Mouse (Mus musculus): ENCODE measurements around the gene Hbb-bt. TPM values are rescaled to one million over a fixed set of nuclear protein-coding genes. Genes with fewer than 3 reads are reported as not detected.
A peak's percentile ranks its signal among the peaks of the same experiment; 100 is the strongest.

Gene Hbb-bt
- polyA plus RNA-seq (2015; fragmentation: Nextera tagmentation; extraction: Ambion mirVana): 137 and 177 TPM in 2 replicates

GRCm38 (mm10) chr7:103813766-103814165, at the start of gene Hbb-bt:
Hbb-bt (minus strand) TSS chr7:103813996.
- no peak within 1 kb of the TSS for H3K4me3 ChIP-seq (ENCODE audit: low read depth, low read length)
- TF ChIP-seq EP300 (optimal IDR thresholded peaks at IDR 0.05) (no peak), CTCF (IDR thresholded peaks at IDR 0.05; ENCODE audit: low read depth) (no peak)
- no peak for ATAC-seq (ENCODE audit: low FRiP score, low TSS enrichment)

GRCm38 (mm10) chr7:103861531-103861930, 47.7 kb upstream of the Hbb-bt start:
- no peak for TF ChIP-seq EP300 (optimal IDR thresholded peaks at IDR 0.05)
- TF ChIP-seq CTCF (IDR thresholded peaks at IDR 0.05; ENCODE audit: low read depth): no peak
- H3K4me1 ChIP-seq (replicated peaks; ENCODE audit: control insufficient read depth, insufficient read depth): no peaks in the 10 kb centered on the region
- H3K4me2 ChIP-seq (replicated peaks; ENCODE audit: low read depth): no peak overlapping the region
- no peak for DNase-seq (ENCODE audit: low spot score)
- H3K9me3 ChIP-seq (ENCODE audit: control insufficient read depth, low read length): no peaks in the 10 kb centered on the region
- H3K36me3 ChIP-seq (ENCODE audit: control insufficient read depth, insufficient read depth, low read length): no peaks in the 10 kb centered on the region
- no peak overlapping the region for H3K9ac ChIP-seq (ENCODE audit: low read length)
- H3K4me3 ChIP-seq (ENCODE audit: low read depth, low read length): no peak overlapping the region
- no peak for ATAC-seq (ENCODE audit: low FRiP score, low TSS enrichment)
- WGBS: 71% methylated on average over 3 of the region's 3 CpGs
- no peaks in the 10 kb centered on the region for H3K27me3 ChIP-seq (ENCODE audit: control insufficient read depth, insufficient read depth, low read length)
- H3K27ac ChIP-seq (replicated peaks): no peak overlapping the region

More at GRCm38 (mm10) chr7:103813766-103814165, at the start of gene Hbb-bt:
- Histone ChIP-seq H3K27me3 (ENCODE audit: control insufficient read depth, insufficient read depth, low read length) (no peaks in the 10 kb centered on the region), H3K27ac (replicated peaks) (no peak within 1 kb of the TSS), H3K4me1 (replicated peaks; ENCODE audit: control insufficient read depth, insufficient read depth) (no peaks in the 10 kb centered on the region), H3K9me3 (ENCODE audit: control insufficient read depth, low read length) (no peaks in the 10 kb centered on the region), H3K4me2 (replicated peaks; ENCODE audit: low read depth) (no peak within 1 kb of the TSS), H3K36me3 (ENCODE audit: control insufficient read depth, insufficient read depth, low read length) (no peaks in the 10 kb centered on the region), H3K9ac (ENCODE audit: low read length) (no peak within 1 kb of the TSS)
- WGBS: 88% methylated on average over 3 of the region's 3 CpGs
- no peak for DNase-seq (ENCODE audit: low spot score)

- Histone ChIP-seq H3K27me3 (ENCODE audit: control insufficient read depth, insufficient read depth, low read length) (no peaks in the 10 kb centered on the region), H3K36me3 (ENCODE audit: control insufficient read depth, insufficient read depth, low read length) (no peaks in the 10 kb centered on the region), H3K4me2 (replicated peaks; ENCODE audit: low read depth) (no peak overlapping the region), H3K4me3 (ENCODE audit: low read depth, low read length) (no peak overlapping the region), H3K9ac (ENCODE audit: low read length) (no peak overlapping the region), H3K9me3 (ENCODE audit: control insufficient read depth, low read length) (no peaks in the 10 kb centered on the region), H3K4me1 (replicated peaks; ENCODE audit: control insufficient read depth, insufficient read depth) (no peaks in the 10 kb centered on the region), H3K27ac (replicated peaks) (no peak overlapping the region)
- ATAC-seq (ENCODE audit: low FRiP score, low TSS enrichment) (peak; percentile 91), DNase-seq (ENCODE audit: low spot score) (peak; percentile 59)
- WGBS: 32% methylated on average over 1 of the region's 1 CpGs
- TF ChIP-seq CTCF (IDR thresholded peaks at IDR 0.05; ENCODE audit: low read depth) (no peak), EP300 (optimal IDR thresholded peaks at IDR 0.05) (no peak)
These were observed 47.1 kb upstream of the Hbb-bt start for GRCm38 (mm10) chr7:103860855-103861254.

- Histone ChIP-seq H3K36me3 (ENCODE audit: control insufficient read depth, insufficient read depth, low read length) (no peaks in the 10 kb centered on the region), H3K9ac (ENCODE audit: low read length) (no peak overlapping the region), H3K27me3 (ENCODE audit: control insufficient read depth, insufficient read depth, low read length) (no peaks in the 10 kb centered on the region), H3K4me2 (replicated peaks; ENCODE audit: low read depth) (no peak overlapping the region), H3K9me3 (ENCODE audit: control insufficient read depth, low read length) (no peaks in the 10 kb centered on the region), H3K27ac (replicated peaks) (no peak overlapping the region), H3K4me3 (ENCODE audit: low read depth, low read length) (no peak overlapping the region), H3K4me1 (replicated peaks; ENCODE audit: control insufficient read depth, insufficient read depth) (no peaks in the 10 kb centered on the region)
- no peak for TF ChIP-seq CTCF (IDR thresholded peaks at IDR 0.05; ENCODE audit: low read depth)
- no peak for TF ChIP-seq EP300 (optimal IDR thresholded peaks at IDR 0.05)
- no peak for ATAC-seq (ENCODE audit: low FRiP score, low TSS enrichment)
- DNase-seq (ENCODE audit: low spot score): no peak
- 42% methylated on average over 2 of the region's 2 CpGs for WGBS
These were observed 45.3 kb upstream of the Hbb-bt start for GRCm38 (mm10) chr7:103859076-103859475.

GRCm38 (mm10) chr7:103854669-103855068, 40.9 kb upstream of the Hbb-bt start:
- ATAC-seq (ENCODE audit: low FRiP score, low TSS enrichment) (no peak), DNase-seq (ENCODE audit: low spot score) (no peak)
- Histone ChIP-seq H3K9me3 (ENCODE audit: control insufficient read depth, low read length) (no peaks in the 10 kb centered on the region), H3K4me2 (replicated peaks; ENCODE audit: low read depth) (no peak overlapping the region), H3K4me1 (replicated peaks; ENCODE audit: control insufficient read depth, insufficient read depth) (no peaks in the 10 kb centered on the region), H3K4me3 (ENCODE audit: low read depth, low read length) (no peak overlapping the region), H3K27me3 (ENCODE audit: control insufficient read depth, insufficient read depth, low read length) (no peaks in the 10 kb centered on the region), H3K9ac (ENCODE audit: low read length) (no peak overlapping the region), H3K27ac (replicated peaks) (no peak overlapping the region), H3K36me3 (ENCODE audit: control insufficient read depth, insufficient read depth, low read length) (no peaks in the 10 kb centered on the region)
- TF ChIP-seq CTCF (IDR thresholded peaks at IDR 0.05; ENCODE audit: low read depth): no peak
- TF ChIP-seq EP300 (optimal IDR thresholded peaks at IDR 0.05): no peak
- WGBS: 45% methylated on average over 1 of the region's 1 CpGs

- Histone ChIP-seq H3K9me3 (ENCODE audit: control insufficient read depth, low read length) (no peaks in the 10 kb centered on the region), H3K4me1 (replicated peaks; ENCODE audit: control insufficient read depth, insufficient read depth) (no peaks in the 10 kb centered on the region), H3K27me3 (ENCODE audit: control insufficient read depth, insufficient read depth, low read length) (no peaks in the 10 kb centered on the region), H3K4me3 (ENCODE audit: low read depth, low read length) (no peak within 1 kb of the TSS), H3K36me3 (ENCODE audit: control insufficient read depth, insufficient read depth, low read length) (no peaks in the 10 kb centered on the region), H3K9ac (ENCODE audit: low read length) (no peak within 1 kb of the TSS), H3K27ac (replicated peaks) (no peak within 1 kb of the TSS), H3K4me2 (replicated peaks; ENCODE audit: low read depth) (no peak within 1 kb of the TSS)
- TF ChIP-seq CTCF (IDR thresholded peaks at IDR 0.05; ENCODE audit: low read depth): no peak
- no peak for TF ChIP-seq EP300 (optimal IDR thresholded peaks at IDR 0.05)
- DNase-seq (ENCODE audit: low spot score): no peak
- ATAC-seq (ENCODE audit: low FRiP score, low TSS enrichment): no peak
- WGBS: 62% methylated on average over 2 of the region's 2 CpGs
These were observed 39.3 kb upstream of the Hbb-bt start, which contains the start of gene Hbb-y for GRCm38 (mm10) chr7:103853090-103853489. Hbb-y (minus strand) TSS chr7:103853216.
